Mouse (Mus musculus): ENCODE measurements around the gene Ets2.

GRCm38 (mm10) chr16:95674452-95674921, 27.4 kb upstream of the Ets2 start:
- no peak for TF ChIP-seq CTCF (IDR thresholded peaks at IDR 0.05; ENCODE audit: borderline replicate concordance, insufficient read depth, low read length)
- no peak; the same call in 1 of the 2 replicates for TF ChIP-seq POLR2A (IDR thresholded peaks at IDR 0.05; ENCODE audit: low read depth, low read length)
